Mouse (Mus musculus): ENCODE measurements around the gene 5730480H06Rik.

- TF ChIP-seq POLR2A (IDR thresholded peaks at IDR 0.05; ENCODE audit: insufficient read length, low read depth) (no peak), MYOD1 (IDR thresholded peaks at IDR 0.05; ENCODE audit: control insufficient read depth in 1 of 3, insufficient read length in 2 of 3, low read depth in 2 of 3) (no peak), E2F4 (IDR thresholded peaks at IDR 0.05; ENCODE audit: insufficient read depth) (no peak), POLR2AphosphoS2 (IDR thresholded peaks at IDR 0.05; ENCODE audit: insufficient read length, low read depth) (no peak)
These were observed 21.6 kb downstream of the 5730480H06Rik start for GRCm38 (mm10) chr5:48349309-48349708.

Measured in myocyte (in vitro differentiated cells).